Mouse (Mus musculus) embryonic facial prominence, embryonic 10.5 days (tissue): ENCODE results near the gene 1700049E17Rik2. TPM values are rescaled to one million over a fixed set of nuclear protein-coding genes. Genes with fewer than 3 reads are reported as not detected.
"Not testable (repeated sequence)": the region's sequence is repeated elsewhere in the genome, so short reads cannot be mapped to it uniquely, and the experiment has no call there.

Experiments used
- DNase-seq: peaks from one replicate; pipeline ENCODE4 v3.0.0-alpha.2; 2017; ENCODE audit warnings: low spot score
- H3K27ac ChIP-seq: fragments of 300-500 bp; sonication (generic); replicated peaks from 2 replicates; pipeline ENCODE4 v1.5.1; 2016; ENCODE audit warnings: mild to moderate bottlenecking
- H3K27me3 ChIP-seq: fragments of 300-500 bp; sonication (generic); replicated peaks from 2 replicates; pipeline ENCODE4 v1.6.1; 2016; ENCODE audit warnings: low read depth, mild to moderate bottlenecking; ENCODE audit not compliant: poor library complexity, severe bottlenecking
- H3K36me3 ChIP-seq: fragments of 300-500 bp; sonication (generic); replicated peaks from 2 replicates; pipeline ENCODE4 v1.6.1; 2016; ENCODE audit warnings: mild to moderate bottlenecking, moderate library complexity
- H3K4me1 ChIP-seq: fragments of 300-500 bp; sonication (generic); 2 replicates; pipeline ENCODE4 v1.6.1; 2016
- H3K4me3 ChIP-seq: fragments of 300-500 bp; sonication (generic); 2 replicates; pipeline ENCODE4 v1.5.1; 2016; ENCODE audit warnings: mild to moderate bottlenecking, moderate library complexity
- H3K9me3 ChIP-seq: fragments of 300-500 bp; sonication (generic); 2 replicates; pipeline ENCODE4 v1.6.1; 2016; ENCODE audit warnings: mild to moderate bottlenecking
- WGBS: fragments of 180-500 bp; shearing (Covaris S2); methylation state at CpG from one replicate; pipeline ENCODE4 v1.1.7; 2016; 5-methylcytosine and 5-hydroxymethylcytosine counted together
- polyA plus RNA-seq: library from polyadenylated mRNA; unstranded; fragments of >200 nt; fragmentation: Nextera tagmentation; extraction: Ambion mirVana; gene quantifications from 2 replicates; pipeline ENCODE4 v1.2.1, GENCODE M21; 2016

1700049E17Rik2 gene
- polyA plus RNA-seq = not detected in 2 replicates

DNA sequence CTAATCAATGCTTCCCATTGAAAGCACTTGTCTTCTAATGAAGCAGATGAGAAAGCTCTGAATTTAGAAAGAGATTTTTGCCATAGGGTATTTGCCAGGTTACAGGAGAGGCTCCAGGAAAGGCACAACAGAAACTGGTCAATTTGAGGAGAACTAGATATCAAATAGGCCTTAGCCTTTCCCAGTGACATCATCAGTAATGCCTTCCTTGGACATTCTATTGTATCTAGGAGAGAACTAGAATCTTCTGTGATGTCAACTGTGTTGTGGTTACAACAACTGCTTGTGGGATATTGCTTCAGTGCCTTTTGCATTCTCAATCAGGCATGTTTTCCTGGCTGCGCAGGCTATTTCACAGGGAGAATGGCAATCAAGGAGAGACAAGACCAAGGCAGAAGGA lies at the start of gene 1700049E17Rik2:
Gene 1700049E17Rik2 (plus strand): TSS at position 301 of the 400 bp plus-strand sequence.
- not testable (repeated sequence) for H3K36me3 ChIP-seq, H3K9me3 ChIP-seq, H3K4me3 ChIP-seq, H3K27me3 ChIP-seq, H3K27ac ChIP-seq, H3K4me1 ChIP-seq, DNase-seq
- no CpG with 5 or more reads among the region's 1 CpGs for WGBS

DNA sequence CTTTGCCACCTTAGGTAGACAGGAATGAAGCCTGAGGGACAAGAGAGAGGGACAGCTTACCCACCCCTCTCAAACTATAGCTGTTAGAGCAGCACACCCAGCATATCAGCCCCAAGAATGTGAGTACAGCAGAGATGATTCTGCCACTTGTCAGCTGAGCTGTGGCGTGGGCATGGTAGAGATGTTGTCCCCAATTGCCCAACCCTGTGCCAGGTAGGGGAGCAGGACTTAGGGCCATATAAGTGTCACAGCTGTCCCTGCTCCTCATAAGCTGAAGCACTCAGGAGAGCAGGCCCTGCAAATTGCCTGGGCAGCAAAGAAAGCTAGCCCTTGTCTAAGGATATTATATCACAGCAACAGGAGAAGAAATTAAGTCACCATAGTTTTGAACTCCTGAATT lies 48.3 kb upstream of the 1700049E17Rik2 start:
- H3K4me1 ChIP-seq, H3K27ac ChIP-seq, DNase-seq, H3K36me3 ChIP-seq, H3K4me3 ChIP-seq, H3K9me3 ChIP-seq, H3K27me3 ChIP-seq: not testable (repeated sequence)
- 86% methylated on average over 1 of the region's 1 CpGs for WGBS

DNA sequence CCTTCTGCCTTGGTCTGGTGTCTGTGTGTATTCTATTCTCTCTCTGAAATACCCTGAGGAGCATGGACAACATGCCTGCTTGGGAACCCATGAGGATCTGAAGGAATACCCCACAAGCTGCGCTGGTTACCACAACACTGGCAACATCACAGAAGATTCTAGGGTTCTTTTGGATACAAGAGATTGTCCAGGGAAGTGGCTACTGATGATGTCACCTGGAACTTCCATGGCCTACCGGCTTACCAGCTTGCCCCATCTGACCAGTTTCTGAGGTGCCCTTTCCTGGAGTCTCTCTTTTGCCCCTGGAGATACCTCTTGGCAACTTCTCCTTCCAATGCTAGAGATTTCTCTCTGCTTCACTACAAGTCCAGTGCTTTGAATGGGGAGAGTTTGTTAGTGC lies 17.5 kb upstream of the 1700049E17Rik2 start, which contains the start of gene Gm7970:
Gene Gm7970 (minus strand): TSS at position 101 of the 400 bp plus-strand sequence.
- H3K4me1 ChIP-seq, H3K27ac ChIP-seq, H3K4me3 ChIP-seq, H3K27me3 ChIP-seq, H3K9me3 ChIP-seq, DNase-seq, H3K36me3 ChIP-seq: not testable (repeated sequence)
- WGBS = no CpG with 5 or more reads among the region's 2 CpGs

DNA sequence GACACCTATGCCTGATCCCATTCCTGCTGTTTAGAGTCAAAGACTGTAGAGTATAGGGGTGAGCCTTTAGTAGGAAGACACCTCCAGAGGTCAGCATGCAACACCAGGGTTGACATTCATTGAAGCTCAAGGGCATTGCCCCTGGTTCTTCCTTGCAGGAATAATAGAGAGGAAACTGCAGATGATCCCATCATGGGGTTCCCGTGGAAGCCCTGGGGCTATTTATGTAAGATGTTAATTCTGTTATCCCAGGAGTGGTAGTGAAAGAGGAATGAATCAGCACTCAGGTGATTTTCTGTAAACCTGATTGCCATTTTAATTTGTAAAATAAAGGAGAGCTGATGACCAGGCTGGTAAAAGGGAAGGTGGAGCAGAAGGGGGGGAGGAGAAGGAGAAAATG lies 13.3 kb downstream of the 1700049E17Rik2 start:
- H3K27me3 ChIP-seq, H3K27ac ChIP-seq, H3K36me3 ChIP-seq, H3K4me1 ChIP-seq, H3K9me3 ChIP-seq, H3K4me3 ChIP-seq, DNase-seq: not testable (repeated sequence)
- 72% methylated on average over 1 of the region's 1 CpGs for WGBS

DNA sequence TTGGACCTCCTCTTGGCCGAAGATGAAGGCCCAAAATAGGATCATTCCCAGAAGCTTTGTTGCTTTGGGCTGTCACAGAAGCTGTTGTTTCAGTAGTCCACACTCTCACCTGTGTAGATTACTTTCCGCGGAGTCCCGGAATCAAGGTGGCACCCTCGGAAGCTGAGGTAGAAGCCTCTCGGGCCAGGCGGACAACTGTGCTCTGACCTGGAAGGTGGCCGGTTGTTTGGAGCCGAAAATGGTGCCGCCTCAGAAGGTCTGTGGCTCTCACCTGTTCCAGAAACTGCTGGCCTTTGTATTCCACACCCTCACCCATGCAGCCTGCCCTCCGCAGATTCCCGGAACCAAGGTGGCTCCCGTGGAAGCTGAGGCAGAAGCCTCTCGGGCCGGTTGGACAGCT lies 27.9 kb downstream of the 1700049E17Rik2 start:
- H3K9me3 ChIP-seq, H3K4me1 ChIP-seq, H3K27me3 ChIP-seq, H3K36me3 ChIP-seq, H3K27ac ChIP-seq, DNase-seq, H3K4me3 ChIP-seq: not testable (repeated sequence)
- 94% methylated on average over 15 of the region's 15 CpGs for WGBS

DNA sequence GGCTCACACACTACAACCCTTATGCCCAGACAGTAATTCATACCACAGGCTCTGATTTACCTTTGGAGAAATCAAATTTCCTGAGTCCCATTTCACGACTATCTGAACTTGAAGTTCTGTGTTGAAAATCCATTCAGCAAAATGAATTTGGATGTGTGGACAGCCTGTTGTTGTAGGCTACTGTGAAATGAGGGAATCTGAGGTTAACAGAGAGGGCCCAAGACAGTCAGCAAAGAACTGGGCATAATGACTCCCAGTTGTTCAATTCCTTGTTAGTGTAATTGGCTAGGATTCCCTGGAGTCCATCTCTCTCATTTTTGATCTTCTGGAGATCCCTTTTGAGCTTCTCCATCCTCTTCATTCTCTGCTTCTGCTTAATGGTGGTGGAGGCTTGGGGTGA lies 37.7 kb downstream of the 1700049E17Rik2 start:
- not testable (repeated sequence) for H3K27ac ChIP-seq, H3K4me3 ChIP-seq, H3K36me3 ChIP-seq, DNase-seq, H3K4me1 ChIP-seq, H3K9me3 ChIP-seq, H3K27me3 ChIP-seq
- WGBS = 85% methylated on average over 1 of the region's 1 CpGs

DNA sequence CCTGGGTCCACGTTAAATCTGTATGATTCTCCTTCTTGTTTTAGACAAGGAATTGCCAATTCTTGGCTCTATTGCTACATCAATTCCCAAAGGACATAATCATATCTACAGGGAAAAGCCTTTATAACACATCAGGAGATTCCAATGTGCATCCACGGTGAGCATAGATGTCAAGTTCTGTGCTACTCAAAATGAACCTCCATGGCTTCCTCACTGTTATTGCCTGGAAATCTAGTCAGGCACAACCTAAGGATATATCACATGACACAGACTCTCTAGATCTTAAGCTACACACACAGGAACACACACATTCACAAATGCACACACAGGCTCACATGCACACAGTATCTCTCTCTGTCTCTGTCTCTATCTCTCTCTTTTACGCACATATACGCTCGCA lies 49.5 kb downstream of the 1700049E17Rik2 start:
- not testable (repeated sequence) for H3K36me3 ChIP-seq, H3K9me3 ChIP-seq, H3K4me1 ChIP-seq, H3K27ac ChIP-seq, H3K27me3 ChIP-seq, H3K4me3 ChIP-seq, DNase-seq
- 94% methylated on average over 5 of the region's 5 CpGs for WGBS

DNA sequence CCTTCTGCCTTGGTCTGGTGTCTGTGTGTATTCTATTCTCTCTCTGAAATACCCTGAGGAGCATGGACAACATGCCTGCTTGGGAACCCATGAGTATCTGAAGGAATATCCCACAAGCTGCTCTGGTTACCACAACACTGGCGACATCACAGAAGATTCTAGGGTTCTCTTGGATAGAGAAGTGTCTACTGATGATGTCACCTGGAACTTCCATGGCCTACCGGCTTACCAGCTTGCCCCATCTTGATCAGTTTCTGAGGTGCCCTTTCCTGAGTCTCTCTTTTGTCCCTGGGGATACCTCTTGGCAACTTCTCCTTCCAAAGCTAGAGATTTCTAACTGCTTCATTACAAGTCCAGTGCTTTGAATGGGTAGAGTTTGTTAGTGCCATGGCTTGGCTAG lies 51.5 kb downstream of the 1700049E17Rik2 start, which contains the start of gene Gm3072:
Gene Gm3072 (minus strand): TSS at position 101 of the 400 bp plus-strand sequence.
- H3K27ac ChIP-seq, H3K27me3 ChIP-seq, H3K36me3 ChIP-seq, DNase-seq, H3K4me3 ChIP-seq, H3K4me1 ChIP-seq, H3K9me3 ChIP-seq: not testable (repeated sequence)
- WGBS = 94% methylated on average over 1 of the region's 2 CpGs

DNA sequence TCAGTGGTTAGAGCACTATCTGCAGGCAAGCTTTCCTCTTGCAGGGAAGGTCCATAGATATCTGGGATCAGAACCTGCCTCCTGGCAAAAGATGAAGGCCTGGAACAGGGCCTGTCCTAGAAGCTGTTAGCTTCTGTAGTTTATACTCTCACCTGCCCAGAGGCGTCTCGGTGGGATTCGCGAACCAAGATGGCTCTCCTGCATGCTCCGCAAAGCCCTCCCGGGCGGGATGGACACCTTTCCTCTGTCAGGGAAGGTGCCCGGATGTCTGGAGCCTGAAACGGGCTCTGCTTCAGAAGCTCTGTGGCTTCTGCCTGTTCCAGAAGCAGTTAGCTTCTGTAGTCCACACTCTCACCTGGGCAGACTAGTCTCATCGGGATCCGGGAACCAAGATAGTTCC lies 57.1 kb downstream of the 1700049E17Rik2 start:
- not testable (repeated sequence) for DNase-seq, H3K27me3 ChIP-seq, H3K9me3 ChIP-seq, H3K27ac ChIP-seq, H3K36me3 ChIP-seq, H3K4me1 ChIP-seq, H3K4me3 ChIP-seq
- 93% methylated on average over 10 of the region's 11 CpGs for WGBS

Other genes starting within 250 kb of the 1700049E17Rik2 start
- not detected in 2 replicates for gene Gm5798, start 224.6 kb upstream of the 1700049E17Rik2 start, polyA plus RNA-seq
- not detected in 2 replicates for gene Gm7945, start 186.8 kb upstream of the 1700049E17Rik2 start, polyA plus RNA-seq
- not detected in 2 replicates for gene Gm6482, start 164.9 kb upstream of the 1700049E17Rik2 start, polyA plus RNA-seq
- not detected in 2 replicates for gene Gm7954, start 119.7 kb upstream of the 1700049E17Rik2 start, polyA plus RNA-seq
- gene Gm3486, start 83.7 kb upstream of the 1700049E17Rik2 start, polyA plus RNA-seq = not detected in 2 replicates
- not detected in 2 replicates for gene Gm7970, start 17.6 kb upstream of the 1700049E17Rik2 start, polyA plus RNA-seq
- not detected in 2 replicates for gene Gm3072, start 51.4 kb downstream of the 1700049E17Rik2 start, polyA plus RNA-seq
- gene Gm3676, start 73.3 kb downstream of the 1700049E17Rik2 start, polyA plus RNA-seq = not detected in 2 replicates
- gene Gm8068, start 128.7 kb downstream of the 1700049E17Rik2 start, polyA plus RNA-seq = not detected in 2 replicates
- gene Gm7929, start 177.4 kb downstream of the 1700049E17Rik2 start, polyA plus RNA-seq = not detected in 2 replicates
- gene Gm47189, start 199.2 kb downstream of the 1700049E17Rik2 start, polyA plus RNA-seq = not detected in 2 replicates